Mouse (Mus musculus) limb, embryonic 13.5 days (tissue): ENCODE results near the gene Taf6l. TPM values are rescaled to one million over a fixed set of nuclear protein-coding genes. Genes with fewer than 3 reads are reported as not detected.

Experiments
- ATAC-seq: fragments of 200-750 bp; cut with Nextera tagmentation; 2 replicates; pipeline ENCODE4 v1.8.0; 2017; ENCODE audit warnings: low read depth, moderate number of reproducible peaks, moderate TSS enrichment; ENCODE audit not compliant: low FRiP score
- H3K27ac ChIP-seq: fragments of 300-500 bp; sonication (generic); 2 replicates; pipeline ENCODE4 v1.5.1; 2015; ENCODE audit warnings: inconsistent platforms, mild to moderate bottlenecking, moderate library complexity
- H3K27me3 ChIP-seq: fragments of 300-500 bp; sonication (generic); 2 replicates; pipeline ENCODE4 v1.6.1; 2015; ENCODE audit warnings: mild to moderate bottlenecking, inconsistent platforms
- H3K36me3 ChIP-seq: fragments of 300-500 bp; sonication (generic); 2 replicates; pipeline ENCODE4 v1.6.1; 2015; ENCODE audit warnings: inconsistent platforms, mild to moderate bottlenecking, moderate library complexity
- H3K4me1 ChIP-seq: fragments of 300-500 bp; sonication (generic); 2 replicates; pipeline ENCODE4 v1.6.1; 2015; ENCODE audit warnings: inconsistent platforms
- H3K4me2 ChIP-seq: fragments of 300-500 bp; sonication (generic); replicated peaks from 2 replicates; pipeline ENCODE4 v1.6.1; 2015; ENCODE audit warnings: inconsistent platforms, mild to moderate bottlenecking, moderate library complexity
- H3K4me3 ChIP-seq: fragments of 300-500 bp; sonication (generic); 2 replicates; pipeline ENCODE4 v1.5.1; 2015; ENCODE audit warnings: moderate library complexity, mild to moderate bottlenecking, inconsistent platforms
- H3K9ac ChIP-seq: fragments of 300-500 bp; sonication (generic); 2 replicates; pipeline ENCODE4 v1.6.1; 2015; ENCODE audit warnings: mild to moderate bottlenecking, inconsistent platforms
- H3K9me3 ChIP-seq: fragments of 300-500 bp; sonication (generic); 2 replicates; pipeline ENCODE4 v1.6.1; 2016; ENCODE audit warnings: inconsistent platforms
- WGBS: fragments of 180-500 bp; shearing (Covaris S2); methylation state at CpG from one replicate; pipeline ENCODE4 v1.1.7; 2015; 5-methylcytosine and 5-hydroxymethylcytosine counted together
- microRNA-seq: library from miRNA; unstranded; fragments of <30 nt; microRNA quantifications from one replicate; pipeline ENCODE4, GENCODE M21; 2016
- polyA plus RNA-seq: library from polyadenylated mRNA; unstranded; fragments of >200 nt; fragmentation: Nextera tagmentation; extraction: Ambion mirVana; gene quantifications from 2 replicates; pipeline ENCODE4 v1.2.1, GENCODE M21; 2015

Taf6l gene
- polyA plus RNA-seq, 1 experiment from 2014 or later = 31.9 TPM

GRCm38 (mm10) chr19:8727495-8728114 is 58.6 kb downstream of the Taf6l start:
- peaks cover 30% of the 10 kb centered on the region for H3K36me3 ChIP-seq
- H3K4me3 ChIP-seq = no peak overlapping the region
- no peak overlapping the region for H3K4me2 ChIP-seq
- ATAC-seq = no peak
- no peak overlapping the region for H3K9ac ChIP-seq
- no peaks in the 10 kb centered on the region for H3K9me3 ChIP-seq
- 18% methylated on average over 5 of the region's 5 CpGs for WGBS
- peaks cover 19% of the 10 kb centered on the region for H3K4me1 ChIP-seq
- H3K27ac ChIP-seq = no peak overlapping the region
- H3K27me3 ChIP-seq = no peaks in the 10 kb centered on the region

GRCm38 (mm10) chr19:8726609-8727390 is 59.4 kb downstream of the Taf6l start:
- Histone ChIP-seq H3K27ac (no peak overlapping the region), H3K4me2 (peak overlapping the region; percentile 9; the same call in 1 of the 2 replicates), H3K4me3 (peak overlapping the region; percentile 83; the same call in 1 of the 2 replicates), H3K9ac (no peak overlapping the region), H3K4me1 (peaks cover 25% of the 10 kb centered on the region), H3K36me3 (peaks cover 30% of the 10 kb centered on the region), H3K9me3 (no peaks in the 10 kb centered on the region), H3K27me3 (no peaks in the 10 kb centered on the region)
- no peak for ATAC-seq
- 13% methylated on average over 3 of the region's 3 CpGs for WGBS

GRCm38 (mm10) chr19:8725081-8725613 is 61.1 kb downstream of the Taf6l start:
- Histone ChIP-seq H3K4me3 (peak overlapping the region; percentile 83), H3K27ac (no peak overlapping the region; the same call in 1 of the 2 replicates), H3K4me2 (peak overlapping the region; percentile 76), H3K9ac (peak overlapping the region; percentile 98), H3K27me3 (no peaks in the 10 kb centered on the region), H3K36me3 (peaks cover 30% of the 10 kb centered on the region), H3K4me1 (peaks cover 33% of the 10 kb centered on the region), H3K9me3 (no peaks in the 10 kb centered on the region)
- no peak for ATAC-seq
- WGBS = 55% methylated on average over 4 of the region's 4 CpGs

Small RNAs within 50 kb of the gene (microRNA-seq; reads per million reads assigned to microRNA genes)
- gene Mir6992 = not detected

Other genes starting within 250 kb of the Taf6l start
- gene Slc22a8, start 195.2 kb downstream of the Taf6l start, polyA plus RNA-seq = 0.05 TPM in 1 of 2 replicates, not detected in the other
- not detected in 2 replicates for gene Slc22a6, start 168.4 kb downstream of the Taf6l start, polyA plus RNA-seq
- gene Chrm1, start 122.6 kb downstream of the Taf6l start, polyA plus RNA-seq = 0.71 and 1.0 TPM in 2 replicates
- 101 and 103 TPM in 2 replicates for gene Slc3a2, start 63.0 kb downstream of the Taf6l start, polyA plus RNA-seq
- gene Wdr74, start 50.6 kb downstream of the Taf6l start, polyA plus RNA-seq = 98.7 TPM in 2 replicates
- 2.1 TPM in 2 replicates for gene 1700092M07Rik, start 45.7 kb downstream of the Taf6l start, polyA plus RNA-seq
- gene Stx5a, start 45.0 kb downstream of the Taf6l start, polyA plus RNA-seq = 194 and 205 TPM in 2 replicates
- 214 and 217 TPM in 2 replicates for gene Nxf1, start 29.3 kb downstream of the Taf6l start, polyA plus RNA-seq
- 211 and 232 TPM in 2 replicates for gene Tmem223, start 15.4 kb downstream of the Taf6l start, polyA plus RNA-seq
- gene Tmem179b, start 11.9 kb downstream of the Taf6l start, polyA plus RNA-seq = 62.7 and 66.2 TPM in 2 replicates
- gene Polr2g, start 12.2 kb upstream of the Taf6l start, polyA plus RNA-seq = 183 and 185 TPM in 2 replicates
- gene Zbtb3, start 16.1 kb upstream of the Taf6l start, polyA plus RNA-seq = 6.0 and 6.7 TPM in 2 replicates
- gene Ttc9c, start 32.9 kb upstream of the Taf6l start, polyA plus RNA-seq = 67.1 and 73.4 TPM in 2 replicates
- gene Hnrnpul2, start 33.6 kb upstream of the Taf6l start, polyA plus RNA-seq = 5.9 and 6.3 TPM in 2 replicates
- not detected in 2 replicates for gene AC129217.1, start 43.4 kb upstream of the Taf6l start, polyA plus RNA-seq
- gene Bscl2, start 51.0 kb upstream of the Taf6l start, polyA plus RNA-seq = 45.2 and 49.3 TPM in 2 replicates
- 8.7 and 8.8 TPM in 2 replicates for gene Gng3, start 52.8 kb upstream of the Taf6l start, polyA plus RNA-seq
- gene Lrrn4cl, start 64.4 kb upstream of the Taf6l start, polyA plus RNA-seq = 0.75 and 0.93 TPM in 2 replicates
- gene Ubxn1, start 85.1 kb upstream of the Taf6l start, polyA plus RNA-seq = 179 TPM in 2 replicates
- 66.7 and 70.4 TPM in 2 replicates for gene Uqcc3, start 94.5 kb upstream of the Taf6l start, polyA plus RNA-seq
- gene Lbhd1, start 97.3 kb upstream of the Taf6l start, polyA plus RNA-seq = 93.0 and 93.2 TPM in 2 replicates
- not detected in 2 replicates for gene Gm49403, start 97.5 kb upstream of the Taf6l start, polyA plus RNA-seq
- gene 1810009A15Rik, start 102.4 kb upstream of the Taf6l start, polyA plus RNA-seq = 94.0 and 96.6 TPM in 2 replicates
- gene Gm49416, start 102.5 kb upstream of the Taf6l start, polyA plus RNA-seq = not detected in 2 replicates
- gene Ints5, start 106.6 kb upstream of the Taf6l start, polyA plus RNA-seq = 39.6 and 43.3 TPM in 2 replicates
- 102 and 112 TPM in 2 replicates for gene Ganab, start 111.7 kb upstream of the Taf6l start, polyA plus RNA-seq
- gene B3gat3, start 134.0 kb upstream of the Taf6l start, polyA plus RNA-seq = 49.9 and 53.0 TPM in 2 replicates
- 3.2 and 3.7 TPM in 2 replicates for gene Rom1, start 142.9 kb upstream of the Taf6l start, polyA plus RNA-seq
- gene Eml3, start 143.1 kb upstream of the Taf6l start, polyA plus RNA-seq = 36.9 and 37.2 TPM in 2 replicates
- gene Mta2, start 155.5 kb upstream of the Taf6l start, polyA plus RNA-seq = 192 and 193 TPM in 2 replicates
- gene Tut1, start 167.4 kb upstream of the Taf6l start, polyA plus RNA-seq = 35.6 and 36.5 TPM in 2 replicates
- 508 and 512 TPM in 2 replicates for gene Eef1g, start 180.6 kb upstream of the Taf6l start, polyA plus RNA-seq
- gene Ahnak, start 202.9 kb upstream of the Taf6l start, polyA plus RNA-seq = 35.2 and 35.6 TPM in 2 replicates